Mouse (Mus musculus) lung, adult 2 months (tissue): ENCODE data around the gene Cdc34b.

ENCODE experiments used
- CTCF ChIP-seq: fragments of 200-500 bp; IDR thresholded peaks from 2 replicates; pipeline ENCODE4 v1.5.1; 2011; ENCODE audit warnings: mild to moderate bottlenecking, low read length, control low read depth; ENCODE audit not compliant: insufficient read depth
- POLR2A ChIP-seq: fragments of 200-500 bp; IDR thresholded peaks from 2 replicates; pipeline ENCODE4 v1.6.1; 2011; ENCODE audit warnings: low read depth, mild to moderate bottlenecking, control low read depth, low read length, borderline replicate concordance; ENCODE audit errors: extremely low read depth

DNA sequence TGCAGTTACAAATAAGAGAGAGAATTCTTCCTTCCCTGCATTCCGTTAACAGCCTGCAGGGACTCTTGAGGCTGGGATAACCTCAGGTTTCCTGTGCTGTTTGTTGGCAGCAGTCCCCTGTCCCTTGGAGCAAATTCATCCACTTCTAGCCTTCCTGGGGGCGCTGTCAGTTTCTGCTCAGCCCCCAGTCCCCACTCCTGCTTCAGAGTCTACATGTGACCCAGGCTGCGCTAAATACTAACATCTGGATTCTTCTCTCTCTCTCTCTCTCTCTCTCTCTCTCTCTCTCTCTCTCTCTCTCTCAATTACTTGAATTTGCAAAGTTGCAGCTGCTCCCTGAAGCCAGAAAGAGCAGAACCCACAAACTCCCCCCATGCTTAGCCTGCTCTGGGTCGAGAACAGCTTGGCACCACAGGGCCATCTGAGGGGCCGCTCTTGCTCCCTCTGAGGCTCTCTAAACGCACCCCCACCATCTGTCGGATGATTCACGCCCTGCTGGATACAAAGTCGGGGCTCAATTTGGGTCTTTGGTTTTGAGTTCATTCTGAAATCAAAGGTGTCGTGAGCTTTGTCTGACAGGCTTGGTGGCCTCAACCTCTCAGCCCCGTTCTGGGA, 28.2 kb upstream of the Cdc34b start:
- no peak for TF ChIP-seq POLR2A
- no peak for TF ChIP-seq CTCF
